Mouse (Mus musculus) heart, embryonic 16.5 days (tissue): ENCODE data around the gene Sell. TPM values are rescaled to one million over a fixed set of nuclear protein-coding genes. Genes with fewer than 3 reads are reported as not detected.
"Not testable (repeated sequence)": the region's sequence is repeated elsewhere in the genome, so short reads cannot be mapped to it uniquely, and the experiment has no call there.

ENCODE experiments used
- ATAC-seq: fragments of 200-750 bp; cut with Nextera tagmentation; replicated peaks from 2 replicates; pipeline ENCODE4 v1.8.0; 2017; ENCODE audit warnings: moderate number of reproducible peaks; ENCODE audit not compliant: insufficient read depth, low FRiP score; ENCODE audit errors: extremely low read depth
- H3K27ac ChIP-seq: fragments of 300-500 bp; sonication (generic); 2 replicates; pipeline ENCODE4 v1.5.1; 2014; ENCODE audit warnings: mild to moderate bottlenecking, low read length, control low read depth, moderate library complexity
- H3K27me3 ChIP-seq: fragments of 300-500 bp; sonication (generic); 2 replicates; pipeline ENCODE4 v1.6.1; 2014; ENCODE audit warnings: low read length, mixed read lengths; ENCODE audit not compliant: control insufficient read depth, insufficient read depth
- H3K36me3 ChIP-seq: fragments of 300-500 bp; sonication (generic); 2 replicates; pipeline ENCODE4 v1.6.1; 2014; ENCODE audit not compliant: control insufficient read depth, insufficient read depth
- H3K4me1 ChIP-seq: fragments of 300-500 bp; sonication (generic); 2 replicates; pipeline ENCODE4 v1.6.1; 2014; ENCODE audit warnings: low read length, mixed read lengths; ENCODE audit not compliant: control insufficient read depth, insufficient read depth
- H3K4me2 ChIP-seq: fragments of 300-500 bp; sonication (generic); 2 replicates; pipeline ENCODE4 v1.6.1; 2014; ENCODE audit warnings: low read depth, mild to moderate bottlenecking, control low read depth, low read length
- H3K4me3 ChIP-seq: fragments of 300-500 bp; sonication (generic); 2 replicates; pipeline ENCODE4 v1.5.1; 2014; ENCODE audit warnings: mild to moderate bottlenecking, control low read depth, low read length
- H3K9ac ChIP-seq: fragments of 300-500 bp; sonication (generic); 2 replicates; pipeline ENCODE4 v1.6.1; 2014; ENCODE audit warnings: low read length, control low read depth
- H3K9me3 ChIP-seq: fragments of 300-500 bp; sonication (generic); replicated peaks from 2 replicates; pipeline ENCODE4 v1.6.1; 2016; ENCODE audit warnings: low read length; ENCODE audit not compliant: control insufficient read depth
- WGBS: fragments of 180-500 bp; shearing (Covaris S2); extraction: QIAGEN DNeasy Blood & Tissue Kit; methylation state at CpG from one replicate; pipeline ENCODE4 v1.1.7; 2014; 5-methylcytosine and 5-hydroxymethylcytosine counted together
- polyA plus RNA-seq: library from polyadenylated mRNA; unstranded; fragments of >200 nt; fragmentation: Nextera tagmentation; extraction: Ambion mirVana; gene quantifications from 2 replicates; pipeline ENCODE4 v1.2.1, GENCODE M21; 2015

The Sell gene
- polyA plus RNA-seq, result 9.6 and 21.8 TPM in 2 replicates

DNA sequence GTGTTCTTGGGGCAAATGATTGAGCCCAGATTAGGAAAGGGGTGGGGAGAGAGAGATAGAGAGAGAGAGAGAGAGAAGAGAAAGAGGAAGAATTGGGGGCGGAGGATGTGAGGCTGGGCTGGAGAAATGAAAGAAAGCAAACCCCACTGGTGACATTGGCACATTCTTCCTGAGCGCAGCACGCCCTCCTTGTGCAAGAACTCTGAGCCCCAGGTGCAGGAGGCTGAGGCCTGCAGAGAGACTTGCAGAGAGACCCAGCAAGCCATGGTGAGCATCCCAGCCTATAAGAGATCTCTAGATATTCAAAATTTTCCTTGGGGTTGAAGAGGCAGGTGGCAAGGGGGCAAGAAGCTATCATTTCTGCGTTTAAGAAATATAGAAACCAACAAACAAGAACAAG lies at the start of gene Sell:
Sell (plus strand) TSS at position 58 of the 400 bp plus-strand sequence.
- H3K4me2 ChIP-seq, result peak within 1 kb of the TSS; percentile 15
- peak; percentile 65 for ATAC-seq
- H3K27me3 ChIP-seq, result no peaks in the 10 kb centered on the region
- no peak within 1 kb of the TSS for H3K27ac ChIP-seq
- H3K9ac ChIP-seq, result no peak within 1 kb of the TSS
- H3K4me3 ChIP-seq, result no peak within 1 kb of the TSS; the same call in 1 of the 2 replicates
- H3K4me1 ChIP-seq, result no peaks in the 10 kb centered on the region
- no peaks in the 10 kb centered on the region for H3K36me3 ChIP-seq
- 71% methylated on average over 4 of the region's 4 CpGs for WGBS
- H3K9me3 ChIP-seq, result no peaks in the 10 kb centered on the region

DNA sequence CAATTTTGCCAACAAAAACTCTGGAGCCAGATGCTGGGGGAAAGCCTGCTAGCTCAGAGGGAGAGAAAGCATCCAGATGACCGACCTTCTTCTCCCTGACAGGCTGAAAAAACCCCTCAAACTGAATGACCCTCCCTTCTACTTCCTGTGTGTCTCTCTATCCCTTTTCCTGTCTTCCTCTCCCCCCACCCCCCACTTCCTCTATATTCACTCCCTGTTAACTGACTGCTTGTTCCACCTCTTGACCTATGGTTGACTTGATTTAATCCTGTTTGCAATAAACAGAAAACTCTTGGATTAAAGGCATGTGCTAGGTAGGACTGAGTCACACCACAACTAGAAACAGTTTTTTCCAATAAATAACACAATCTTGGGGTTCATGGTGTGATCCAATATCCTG lies 47.2 kb upstream of the Sell start:
- Histone ChIP-seq H3K36me3 (no peaks in the 10 kb centered on the region), H3K9me3 (no peaks in the 10 kb centered on the region), H3K4me1 (no peaks in the 10 kb centered on the region), H3K4me3 (no peak overlapping the region), H3K9ac (no peak overlapping the region), H3K27me3 (no peaks in the 10 kb centered on the region), H3K4me2 (no peak overlapping the region), H3K27ac (no peak overlapping the region)
- WGBS, result 50% methylated on average over 1 of the region's 1 CpGs
- no peak for ATAC-seq

GRCm38 (mm10) chr1:164018221-164018896 lies 43.4 kb upstream of the Sell start:
- H3K4me3 ChIP-seq, result no peak overlapping the region
- H3K27ac ChIP-seq, result no peak overlapping the region
- no peaks in the 10 kb centered on the region for H3K9me3 ChIP-seq
- WGBS, result 83% methylated on average over 16 of the region's 16 CpGs
- H3K27me3 ChIP-seq, result no peaks in the 10 kb centered on the region
- no peaks in the 10 kb centered on the region for H3K4me1 ChIP-seq
- H3K4me2 ChIP-seq, result no peak overlapping the region
- no peak overlapping the region for H3K9ac ChIP-seq
- no peak for ATAC-seq
- H3K36me3 ChIP-seq, result no peaks in the 10 kb centered on the region

DNA sequence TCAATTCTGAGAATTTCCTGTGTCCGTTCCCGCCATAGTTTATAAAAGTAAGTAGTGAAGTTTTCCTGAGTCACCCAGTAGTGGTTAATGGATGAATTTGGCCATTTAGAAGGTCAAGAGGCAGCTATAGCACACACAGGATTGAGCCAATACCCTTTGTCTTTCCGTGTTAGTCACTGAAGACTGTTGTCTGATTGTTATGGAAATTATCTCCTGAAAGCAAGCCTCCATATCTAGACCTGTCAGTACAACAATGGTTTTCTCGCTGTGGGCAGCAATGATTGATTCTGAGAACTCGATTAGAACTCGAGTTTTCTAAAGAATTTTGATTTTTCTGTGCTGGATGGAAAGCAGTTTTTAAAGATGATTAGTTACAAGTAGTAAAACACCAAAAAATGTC lies 42.0 kb upstream of the Sell start:
- H3K4me2 ChIP-seq, result no peak overlapping the region
- no peaks in the 10 kb centered on the region for H3K4me1 ChIP-seq
- H3K4me3 ChIP-seq, result no peak overlapping the region
- no peak overlapping the region for H3K27ac ChIP-seq
- WGBS, result 54% methylated on average over 6 of the region's 6 CpGs
- no peak overlapping the region for H3K9ac ChIP-seq
- H3K9me3 ChIP-seq, result no peaks in the 10 kb centered on the region
- no peak for ATAC-seq
- H3K27me3 ChIP-seq, result no peaks in the 10 kb centered on the region
- no peaks in the 10 kb centered on the region for H3K36me3 ChIP-seq

DNA sequence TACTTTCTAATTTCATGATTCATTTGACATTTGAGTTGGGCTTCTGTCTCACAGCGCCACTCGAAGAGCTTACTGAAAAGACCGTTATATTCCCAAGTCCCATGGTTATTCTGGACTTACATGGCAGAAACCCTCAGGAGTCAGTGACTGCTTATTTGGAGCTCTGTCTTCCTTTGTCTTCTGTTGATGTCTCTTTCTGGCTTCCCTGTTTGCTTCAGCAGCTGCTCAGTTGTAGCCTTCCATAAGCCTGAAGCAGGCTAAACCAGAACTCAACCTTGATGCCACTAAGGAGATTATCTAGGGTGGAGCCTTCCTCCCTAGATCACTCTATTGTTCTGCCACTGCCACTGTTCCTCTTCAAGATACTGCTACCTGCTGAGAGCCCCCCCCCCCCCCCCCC lies 41.0 kb upstream of the Sell start:
- not testable (repeated sequence) for H3K9ac ChIP-seq, H3K4me2 ChIP-seq, H3K9me3 ChIP-seq, H3K27ac ChIP-seq, H3K4me1 ChIP-seq, ATAC-seq, H3K4me3 ChIP-seq, H3K36me3 ChIP-seq, H3K27me3 ChIP-seq
- 88% methylated on average over 3 of the region's 3 CpGs for WGBS

DNA sequence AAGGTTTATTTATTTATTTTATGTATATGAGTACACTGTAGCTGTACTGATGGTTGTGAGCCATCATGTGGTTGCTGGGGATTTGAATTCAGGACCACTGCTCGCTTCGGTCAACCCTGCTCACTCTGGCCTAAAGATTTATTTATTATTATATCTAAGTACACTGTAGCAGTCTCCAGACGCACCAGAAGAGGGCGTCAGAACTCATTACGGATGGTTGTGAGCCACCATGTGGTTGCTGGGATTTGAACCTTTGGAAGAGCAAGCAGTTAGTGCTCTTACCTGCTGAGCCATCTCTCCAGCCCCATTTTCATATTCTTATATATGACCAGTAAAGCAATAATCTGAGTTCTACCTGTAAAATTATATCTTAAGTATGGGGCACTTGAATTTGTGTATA lies 39.7 kb upstream of the Sell start:
- not testable (repeated sequence) for H3K4me2 ChIP-seq, H3K36me3 ChIP-seq, H3K4me3 ChIP-seq, H3K27me3 ChIP-seq, H3K9me3 ChIP-seq, ATAC-seq, H3K9ac ChIP-seq, H3K4me1 ChIP-seq, H3K27ac ChIP-seq
- 80% methylated on average over 5 of the region's 5 CpGs for WGBS

- H3K4me2 ChIP-seq, result no peak overlapping the region
- H3K27me3 ChIP-seq, result no peaks in the 10 kb centered on the region
- H3K4me3 ChIP-seq, result no peak overlapping the region
- H3K4me1 ChIP-seq, result no peaks in the 10 kb centered on the region
- no peak for ATAC-seq
- no peaks in the 10 kb centered on the region for H3K36me3 ChIP-seq
- H3K9ac ChIP-seq, result no peak overlapping the region
- H3K27ac ChIP-seq, result no peak overlapping the region
- H3K9me3 ChIP-seq, result 0 out of 2 replicates have a peak, but pooled peaks cover 3% of the 10 kb centered on the region
- 62% methylated on average over 4 of the region's 4 CpGs for WGBS
Measured at GRCm38 (mm10) chr1:164025685-164026084, 36.1 kb upstream of the Sell start.

- H3K9ac ChIP-seq, result no peak overlapping the region
- WGBS, result 57% methylated on average over 5 of the region's 5 CpGs
- no peak overlapping the region for H3K27ac ChIP-seq
- no peaks in the 10 kb centered on the region for H3K4me1 ChIP-seq
- H3K36me3 ChIP-seq, result no peaks in the 10 kb centered on the region
- ATAC-seq, result no peak
- H3K27me3 ChIP-seq, result no peaks in the 10 kb centered on the region
- H3K4me2 ChIP-seq, result no peak overlapping the region
- 0 out of 2 replicates have a peak, but pooled peaks cover 3% of the 10 kb centered on the region for H3K9me3 ChIP-seq
- no peak overlapping the region for H3K4me3 ChIP-seq
Measured at GRCm38 (mm10) chr1:164027416-164027815, 34.4 kb upstream of the Sell start.

- no peaks in the 10 kb centered on the region for H3K9me3 ChIP-seq
- H3K4me2 ChIP-seq, result no peak overlapping the region
- peaks cover 6% of the 10 kb centered on the region; the same call in 1 of the 2 replicates for H3K4me1 ChIP-seq
- no peak overlapping the region for H3K4me3 ChIP-seq
- H3K9ac ChIP-seq, result no peak overlapping the region
- H3K27me3 ChIP-seq, result no peaks in the 10 kb centered on the region
- H3K27ac ChIP-seq, result no peak overlapping the region
- WGBS, result 74% methylated on average over 10 of the region's 10 CpGs
- no peak for ATAC-seq
- no peaks in the 10 kb centered on the region for H3K36me3 ChIP-seq
Measured at GRCm38 (mm10) chr1:164040385-164041135, 21.2 kb upstream of the Sell start.
